Mouse (Mus musculus): ENCODE data around the gene Taf10. TPM values are rescaled to one million over a fixed set of nuclear protein-coding genes. Genes with fewer than 3 reads are reported as not detected.

Taf10 gene
- 98.7 TPM for polyA plus RNA-seq (2014; fragmentation: Illumina TruSeq; extraction: RNeasy Lipid Tissue Mini Kit (QIAGEN cat#74804); ENCODE audit: low read depth, low replicate concordance)

GRCm38 (mm10) chr7:105743926-105744590 is at the start of gene Taf10:
TSS of gene Taf10 (minus strand) at chr7:105744361.

DNA sequence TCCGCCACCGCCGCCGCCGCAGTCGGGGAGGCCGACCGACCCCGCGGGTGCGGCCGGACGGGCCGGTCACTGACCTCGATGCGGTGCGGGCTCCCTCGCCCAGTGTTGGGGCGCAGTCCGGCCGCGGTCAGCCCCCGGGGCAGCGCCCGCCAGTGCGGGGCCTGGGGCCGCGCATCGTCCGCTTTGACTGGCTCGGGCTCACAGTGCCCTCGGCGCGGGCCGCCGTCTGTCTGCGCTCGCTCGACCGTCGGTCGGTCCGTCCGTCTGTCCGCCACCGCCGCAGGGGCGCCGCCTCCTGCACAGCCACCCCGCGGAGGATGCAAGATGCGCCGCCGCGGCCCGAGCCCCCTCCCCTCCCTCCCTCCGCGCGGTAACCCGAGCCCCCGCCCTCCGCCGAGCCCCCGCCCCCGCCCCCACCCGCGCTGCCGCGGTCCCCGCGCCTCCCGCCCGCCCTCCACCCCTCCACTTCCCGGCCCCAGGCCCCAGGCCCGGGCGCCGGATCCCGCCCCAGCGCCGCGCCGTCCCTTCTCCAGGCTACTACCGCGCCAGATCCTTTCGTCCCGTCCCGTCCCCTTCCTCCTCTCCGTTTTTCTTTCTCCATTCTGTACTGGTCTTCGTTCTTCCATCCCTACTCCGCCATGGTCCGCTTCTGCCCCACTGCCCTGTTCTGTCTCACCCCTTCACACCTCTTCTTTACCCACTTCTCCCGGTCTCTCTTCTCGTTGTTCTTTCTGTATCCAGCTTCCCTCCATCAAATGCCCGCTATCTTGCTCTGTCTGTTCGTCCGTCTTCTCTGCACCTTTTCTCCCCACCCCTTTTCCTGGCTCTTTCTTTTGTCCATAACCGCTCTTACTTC is 43.4 kb upstream of the Taf10 start, which contains the start of gene Dchs1:
TSS of gene Dchs1 (minus strand) at position 370 of the 856 bp plus-strand sequence.

DNA sequence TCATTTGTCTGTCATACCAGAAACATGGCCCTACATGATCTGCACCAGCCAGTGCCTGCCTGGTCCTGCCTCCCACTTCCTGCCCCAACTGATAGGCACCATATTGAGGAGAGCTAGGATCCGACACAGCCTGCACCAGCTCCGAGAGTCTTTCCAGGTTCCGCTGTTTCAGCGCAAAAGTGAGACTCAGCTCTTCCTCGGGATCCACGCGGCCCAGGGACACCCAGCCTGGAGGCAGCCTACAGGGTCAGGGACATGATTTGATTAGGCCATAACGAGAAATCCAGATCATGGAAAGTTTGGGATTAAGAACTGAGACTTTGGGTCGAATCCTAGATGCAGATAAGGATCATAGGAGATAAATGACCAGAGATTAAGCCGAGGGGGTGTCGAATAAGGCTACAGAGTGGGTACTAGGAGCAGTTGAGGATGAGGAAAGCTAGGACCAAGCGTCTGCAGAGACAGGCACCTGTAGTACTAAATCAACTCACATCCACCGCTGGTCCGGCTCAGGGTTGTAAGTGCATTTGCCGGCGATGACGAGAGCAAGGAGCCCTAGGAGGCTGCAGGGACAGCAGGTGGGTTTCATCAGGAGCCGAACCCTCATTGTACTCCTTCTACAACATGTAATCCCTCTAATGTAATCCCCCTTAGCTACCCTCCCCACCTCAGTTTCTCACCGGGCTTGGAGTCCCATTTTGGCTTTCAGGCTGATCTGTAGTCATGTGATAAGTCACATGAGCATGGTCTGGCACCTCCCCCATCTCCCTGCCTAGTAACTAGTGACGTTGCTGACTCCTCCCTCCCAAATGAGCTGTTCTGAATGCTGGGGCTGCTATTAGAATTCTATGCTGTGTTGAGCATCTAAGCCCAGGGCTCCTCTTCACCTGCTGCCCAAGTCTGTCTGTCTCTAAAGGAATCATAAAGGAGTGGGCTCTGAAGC is 7.6 kb upstream of the Taf10 start, which contains the start of gene Tpp1:
TSS of gene Tpp1 (minus strand) at position 745 of the 943 bp plus-strand sequence.

DNA sequence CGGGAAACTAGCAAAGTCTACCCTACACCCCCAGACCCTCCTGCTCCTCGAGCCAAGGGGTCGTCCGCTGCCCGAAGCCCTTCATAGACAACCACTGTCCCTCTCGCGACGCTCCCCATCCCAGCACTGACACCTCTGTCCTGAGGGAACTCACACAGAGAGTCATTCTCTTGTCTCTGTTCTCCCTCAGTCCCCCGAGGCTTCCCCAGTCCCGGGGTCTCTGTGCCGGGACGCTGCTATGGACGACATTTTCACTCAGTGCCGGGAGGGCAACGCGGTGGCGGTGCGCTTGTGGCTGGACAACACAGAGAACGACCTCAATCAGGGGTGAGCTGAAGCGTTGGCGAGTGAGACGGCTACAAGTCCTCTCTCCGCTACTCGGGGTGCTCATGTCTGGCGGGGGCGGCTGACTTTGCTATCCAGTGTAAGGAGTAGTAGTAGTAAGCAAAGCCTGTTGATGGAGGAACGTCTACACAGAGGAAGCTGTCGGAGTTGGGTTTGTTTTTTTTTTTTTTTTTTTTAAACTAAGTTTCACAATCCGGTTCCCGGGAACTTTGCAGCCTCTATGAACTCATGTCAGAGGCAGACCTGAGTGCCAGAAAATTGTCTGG is 7.1 kb downstream of the Taf10 start, which contains the start of gene Rrp8:
TSS of gene Rrp8 (minus strand) at position 475 of the 611 bp plus-strand sequence.

GRCm38 (mm10) chr7:105736264-105736901 is 7.8 kb downstream of the Taf10 start, which contains the start of gene Ilk:
TSS of gene Ilk (plus strand) at chr7:105736592.

Other genes starting within 250 kb of the Taf10 start
- 166 TPM for gene Smpd1, start 190.0 kb downstream of the Taf10 start, polyA plus RNA-seq (2014; fragmentation: Illumina TruSeq; extraction: RNeasy Lipid Tissue Mini Kit (QIAGEN cat#74804); ENCODE audit: low read depth, low replicate concordance)
- 185 TPM for gene Apbb1, start 162.7 kb downstream of the Taf10 start, polyA plus RNA-seq (2014; fragmentation: Illumina TruSeq; extraction: RNeasy Lipid Tissue Mini Kit (QIAGEN cat#74804); ENCODE audit: low read depth, low replicate concordance)
- 1.9 TPM for gene Hpx, start 144.2 kb downstream of the Taf10 start, polyA plus RNA-seq (2014; fragmentation: Illumina TruSeq; extraction: RNeasy Lipid Tissue Mini Kit (QIAGEN cat#74804); ENCODE audit: low read depth, low replicate concordance)
- gene Trim3, start 110.8 kb downstream of the Taf10 start, polyA plus RNA-seq (2014; fragmentation: Illumina TruSeq; extraction: RNeasy Lipid Tissue Mini Kit (QIAGEN cat#74804); ENCODE audit: low read depth, low replicate concordance) = 32.2 TPM
- gene Timm10b, start 104.3 kb downstream of the Taf10 start, polyA plus RNA-seq (2014; fragmentation: Illumina TruSeq; extraction: RNeasy Lipid Tissue Mini Kit (QIAGEN cat#74804); ENCODE audit: low read depth, low replicate concordance) = 70.9 TPM
- 26.5 TPM for gene Arfip2, start 103.9 kb downstream of the Taf10 start, polyA plus RNA-seq (2014; fragmentation: Illumina TruSeq; extraction: RNeasy Lipid Tissue Mini Kit (QIAGEN cat#74804); ENCODE audit: low read depth, low replicate concordance)
- gene Gm45799, start 103.8 kb downstream of the Taf10 start, polyA plus RNA-seq (2014; fragmentation: Illumina TruSeq; extraction: RNeasy Lipid Tissue Mini Kit (QIAGEN cat#74804); ENCODE audit: low read depth, low replicate concordance) = 16.1 TPM
- 0.86 TPM for gene Dnhd1, start 93.5 kb downstream of the Taf10 start, polyA plus RNA-seq (2014; fragmentation: Illumina TruSeq; extraction: RNeasy Lipid Tissue Mini Kit (QIAGEN cat#74804); ENCODE audit: low read depth, low replicate concordance)
- gene Ilk, start 7.8 kb downstream of the Taf10 start, polyA plus RNA-seq (2014; fragmentation: Illumina TruSeq; extraction: RNeasy Lipid Tissue Mini Kit (QIAGEN cat#74804); ENCODE audit: low read depth, low replicate concordance) = 116 TPM
- gene Rrp8, start 7.0 kb downstream of the Taf10 start, polyA plus RNA-seq (2014; fragmentation: Illumina TruSeq; extraction: RNeasy Lipid Tissue Mini Kit (QIAGEN cat#74804); ENCODE audit: low read depth, low replicate concordance) = 13.9 TPM
- gene Tpp1, start 7.9 kb upstream of the Taf10 start, polyA plus RNA-seq (2014; fragmentation: Illumina TruSeq; extraction: RNeasy Lipid Tissue Mini Kit (QIAGEN cat#74804); ENCODE audit: low read depth, low replicate concordance) = 52.4 TPM
- 5.0 TPM for gene Dchs1, start 43.3 kb upstream of the Taf10 start, polyA plus RNA-seq (2014; fragmentation: Illumina TruSeq; extraction: RNeasy Lipid Tissue Mini Kit (QIAGEN cat#74804); ENCODE audit: low read depth, low replicate concordance)
- gene Mrpl17, start 66.7 kb upstream of the Taf10 start, polyA plus RNA-seq (2014; fragmentation: Illumina TruSeq; extraction: RNeasy Lipid Tissue Mini Kit (QIAGEN cat#74804); ENCODE audit: low read depth, low replicate concordance) = 105 TPM
- 13.8 TPM for gene Gm4070, start 209.6 kb upstream of the Taf10 start, polyA plus RNA-seq (2014; fragmentation: Illumina TruSeq; extraction: RNeasy Lipid Tissue Mini Kit (QIAGEN cat#74804); ENCODE audit: low read depth, low replicate concordance)

All from heart, adult 10 weeks (tissue).